Mouse (Mus musculus): ENCODE results near the gene Bud13. TPM values are rescaled to one million over a fixed set of nuclear protein-coding genes. Genes with fewer than 3 reads are reported as not detected.
A peak's percentile ranks its signal among the peaks of the same experiment; 100 is the strongest.

The Bud13 gene
- total and polyA plus RNA-seq, 2 experiments from 2014 or later, result 12.8 to 13.5 TPM

- no peaks in the 10 kb centered on the region for H3K9me3 ChIP-seq (ENCODE audit: low read length)
- no peak overlapping the region for H3K4me2 ChIP-seq (ENCODE audit: low read depth)
- DNase-seq (no peak), ATAC-seq (no peak)
- no peak overlapping the region for H3K27ac ChIP-seq (ENCODE audit: low read depth, low read length)
- H3K4me3 ChIP-seq (ENCODE audit: low read depth, low read length), result no peak overlapping the region
- no peaks in the 10 kb centered on the region for H3K27me3 ChIP-seq (ENCODE audit: insufficient read depth, low read length)
- WGBS, result 72% methylated on average over 4 of the region's 4 CpGs
- no peaks in the 10 kb centered on the region for H3K36me3 ChIP-seq (ENCODE audit: insufficient read depth)
- H3K9ac ChIP-seq, result no peak overlapping the region
- H3K4me1 ChIP-seq (ENCODE audit: insufficient read depth), result no peaks in the 10 kb centered on the region
- no peak for TF ChIP-seq CTCF (IDR thresholded peaks at IDR 0.05; ENCODE audit: low read depth)
These were observed 39.7 kb upstream of the Bud13 start for GRCm38 (mm10) chr9:46243122-46243521.

DNA sequence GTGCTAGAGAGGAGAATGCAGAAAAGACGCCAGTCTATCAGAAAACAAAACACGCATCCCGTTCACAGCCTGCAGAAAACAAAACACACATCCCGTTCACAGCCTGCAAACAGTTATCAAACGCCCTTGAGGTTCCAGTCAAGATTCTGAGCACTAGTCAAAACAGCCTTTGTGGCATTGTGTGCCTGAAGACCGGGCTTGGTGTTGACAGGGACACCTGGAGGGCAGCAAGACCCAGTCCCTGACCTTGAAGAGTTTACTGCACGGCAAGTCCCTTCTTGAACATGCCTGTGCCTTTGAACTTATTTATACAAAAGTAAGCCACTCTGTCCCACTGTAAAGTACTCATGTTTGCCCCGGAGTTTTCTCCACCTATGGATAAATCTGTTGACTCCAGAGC lies 39.2 kb upstream of the Bud13 start:
- DNase-seq (no peak), ATAC-seq (no peak)
- H3K9ac ChIP-seq, result no peak overlapping the region
- H3K36me3 ChIP-seq (ENCODE audit: insufficient read depth), result no peaks in the 10 kb centered on the region
- no peaks in the 10 kb centered on the region for H3K4me1 ChIP-seq (ENCODE audit: insufficient read depth)
- H3K27ac ChIP-seq (ENCODE audit: low read depth, low read length), result no peak overlapping the region
- no peak for TF ChIP-seq CTCF (IDR thresholded peaks at IDR 0.05; ENCODE audit: low read depth)
- H3K4me2 ChIP-seq (ENCODE audit: low read depth), result no peak overlapping the region
- WGBS, result 40% methylated on average over 8 of the region's 8 CpGs
- no peaks in the 10 kb centered on the region for H3K9me3 ChIP-seq (ENCODE audit: low read length)
- H3K4me3 ChIP-seq (ENCODE audit: low read depth, low read length), result no peak overlapping the region
- H3K27me3 ChIP-seq (ENCODE audit: insufficient read depth, low read length), result no peaks in the 10 kb centered on the region

DNA sequence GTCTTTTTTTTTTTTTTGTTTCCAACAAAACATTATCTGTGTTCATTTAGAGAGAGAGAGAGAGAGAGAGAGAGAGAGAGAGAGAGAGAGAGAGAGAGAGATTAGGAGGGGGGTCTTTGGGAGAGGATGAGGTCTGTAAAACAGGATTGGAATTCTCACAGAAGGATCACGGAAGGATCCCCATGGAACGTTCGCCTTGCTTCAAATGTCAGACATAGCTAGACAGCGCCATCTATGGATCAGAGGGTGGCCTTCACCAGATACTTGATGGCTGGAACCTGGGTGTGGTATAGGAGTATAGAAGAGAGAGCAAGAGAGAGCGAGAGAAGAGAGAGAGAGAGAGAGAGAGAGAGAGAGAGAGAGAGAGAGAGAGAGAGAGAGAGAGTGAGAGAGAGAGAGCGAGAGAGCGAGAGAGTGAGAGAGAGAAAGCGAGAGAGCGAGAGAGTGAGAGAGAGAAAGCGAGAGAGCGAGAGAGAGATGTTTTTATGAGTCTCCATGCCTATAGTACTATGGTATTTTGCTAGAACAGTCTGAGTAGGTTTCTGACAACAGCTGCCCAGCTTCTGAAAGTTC lies 36.0 kb upstream of the Bud13 start:
- peak; percentile 90 for TF ChIP-seq CTCF (IDR thresholded peaks at IDR 0.05; ENCODE audit: low read depth)
- Histone ChIP-seq H3K27ac (ENCODE audit: low read depth, low read length) (no peak overlapping the region), H3K9me3 (ENCODE audit: low read length) (no peaks in the 10 kb centered on the region), H3K9ac (no peak overlapping the region), H3K4me1 (ENCODE audit: insufficient read depth) (no peaks in the 10 kb centered on the region), H3K4me2 (ENCODE audit: low read depth) (no peak overlapping the region), H3K27me3 (ENCODE audit: insufficient read depth, low read length) (no peaks in the 10 kb centered on the region), H3K4me3 (ENCODE audit: low read depth, low read length) (no peak overlapping the region), H3K36me3 (ENCODE audit: insufficient read depth) (no peaks in the 10 kb centered on the region)
- 25% methylated on average over 11 of the region's 11 CpGs for WGBS
- ATAC-seq (peak; percentile 95), DNase-seq (peak; percentile 89)

- no peak overlapping the region for H3K9ac ChIP-seq
- 91% methylated on average over 7 of the region's 7 CpGs for WGBS
- no peak overlapping the region for H3K4me2 ChIP-seq (ENCODE audit: low read depth)
- no peak overlapping the region for H3K4me3 ChIP-seq (ENCODE audit: low read depth, low read length)
- no peaks in the 10 kb centered on the region for H3K36me3 ChIP-seq (ENCODE audit: insufficient read depth)
- H3K4me1 ChIP-seq (ENCODE audit: insufficient read depth), result no peaks in the 10 kb centered on the region
- no peaks in the 10 kb centered on the region for H3K27me3 ChIP-seq (ENCODE audit: insufficient read depth, low read length)
- ATAC-seq, result no peak
- H3K27ac ChIP-seq (ENCODE audit: low read depth, low read length), result no peak overlapping the region
- no peak for DNase-seq
- no peak for TF ChIP-seq CTCF (IDR thresholded peaks at IDR 0.05; ENCODE audit: low read depth)
- H3K9me3 ChIP-seq (ENCODE audit: low read length), result no peaks in the 10 kb centered on the region
These were observed 26.6 kb upstream of the Bud13 start for GRCm38 (mm10) chr9:46256177-46256576.

DNA sequence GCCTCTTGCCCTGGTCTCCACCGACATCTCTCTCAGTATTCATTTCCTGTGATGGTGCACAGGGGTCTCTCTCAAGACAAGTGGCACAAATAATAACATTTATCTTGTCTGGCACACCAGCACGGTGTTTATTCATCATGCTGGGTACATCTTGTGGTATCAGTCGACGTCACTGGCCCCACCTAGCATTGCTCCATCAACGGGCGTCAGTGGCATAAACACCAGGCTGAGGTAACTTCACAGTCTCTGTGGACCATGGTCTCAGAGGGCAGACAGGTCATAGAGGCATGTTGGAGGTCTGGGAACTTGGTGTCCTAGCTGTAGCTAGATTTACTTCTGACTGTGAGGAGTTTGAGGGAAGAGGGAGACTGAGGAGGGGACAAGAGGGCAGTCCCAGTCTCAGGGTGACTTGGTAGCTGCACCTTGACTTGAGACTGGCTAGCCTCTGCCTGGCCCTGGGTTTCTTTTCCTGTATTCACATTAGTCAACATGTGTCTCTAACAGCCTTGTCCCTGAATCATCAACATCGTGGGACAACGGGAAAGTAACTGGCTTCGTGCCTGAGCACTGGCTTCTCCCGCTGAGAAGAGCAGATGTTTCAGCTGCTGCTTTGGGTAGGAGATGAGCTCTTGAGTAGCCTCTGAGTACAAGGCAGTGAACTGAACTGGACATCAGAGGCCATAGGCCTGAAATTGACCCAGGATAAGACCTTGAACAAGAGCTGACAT lies 26.0 kb upstream of the Bud13 start:
- H3K4me1 ChIP-seq (ENCODE audit: insufficient read depth), result no peaks in the 10 kb centered on the region
- no peak for DNase-seq
- ATAC-seq, result no peak
- no peak overlapping the region for H3K27ac ChIP-seq (ENCODE audit: low read depth, low read length)
- no peaks in the 10 kb centered on the region for H3K27me3 ChIP-seq (ENCODE audit: insufficient read depth, low read length)
- 92% methylated on average over 10 of the region's 10 CpGs for WGBS
- H3K36me3 ChIP-seq (ENCODE audit: insufficient read depth), result no peaks in the 10 kb centered on the region
- no peak for TF ChIP-seq CTCF (IDR thresholded peaks at IDR 0.05; ENCODE audit: low read depth)
- no peak overlapping the region for H3K9ac ChIP-seq
- no peak overlapping the region for H3K4me2 ChIP-seq (ENCODE audit: low read depth)
- no peak overlapping the region for H3K4me3 ChIP-seq (ENCODE audit: low read depth, low read length)
- no peaks in the 10 kb centered on the region for H3K9me3 ChIP-seq (ENCODE audit: low read length)

- WGBS, result 88% methylated on average over 3 of the region's 3 CpGs
- Histone ChIP-seq H3K9ac (no peak overlapping the region), H3K4me1 (ENCODE audit: insufficient read depth) (no peaks in the 10 kb centered on the region), H3K9me3 (ENCODE audit: low read length) (no peaks in the 10 kb centered on the region), H3K4me2 (ENCODE audit: low read depth) (no peak overlapping the region), H3K27me3 (ENCODE audit: insufficient read depth, low read length) (no peaks in the 10 kb centered on the region), H3K27ac (ENCODE audit: low read depth, low read length) (no peak overlapping the region), H3K36me3 (ENCODE audit: insufficient read depth) (no peaks in the 10 kb centered on the region), H3K4me3 (ENCODE audit: low read depth, low read length) (no peak overlapping the region)
- TF ChIP-seq CTCF (IDR thresholded peaks at IDR 0.05; ENCODE audit: low read depth), result no peak
- ATAC-seq (no peak), DNase-seq (no peak)
These were observed 25.3 kb upstream of the Bud13 start for GRCm38 (mm10) chr9:46257546-46257945.

- ATAC-seq (no peak), DNase-seq (no peak)
- no peak overlapping the region for H3K4me2 ChIP-seq (ENCODE audit: low read depth)
- no peak overlapping the region for H3K27ac ChIP-seq (ENCODE audit: low read depth, low read length)
- H3K9me3 ChIP-seq (ENCODE audit: low read length), result no peaks in the 10 kb centered on the region
- H3K9ac ChIP-seq, result no peak overlapping the region
- H3K36me3 ChIP-seq (ENCODE audit: insufficient read depth), result no peaks in the 10 kb centered on the region
- no peak overlapping the region for H3K4me3 ChIP-seq (ENCODE audit: low read depth, low read length)
- H3K27me3 ChIP-seq (ENCODE audit: insufficient read depth, low read length), result no peaks in the 10 kb centered on the region
- TF ChIP-seq CTCF (IDR thresholded peaks at IDR 0.05; ENCODE audit: low read depth), result no peak
- no peaks in the 10 kb centered on the region for H3K4me1 ChIP-seq (ENCODE audit: insufficient read depth)
- 86% methylated on average over 6 of the region's 6 CpGs for WGBS
These were observed 23.7 kb upstream of the Bud13 start for GRCm38 (mm10) chr9:46259111-46259510.

All from forebrain, postnatal 0 days (tissue).